Mouse (Mus musculus) heart, postnatal 0 days (tissue): ENCODE results near the gene Rab11a.

Experiments
- CTCF ChIP-seq: IDR thresholded peaks from 2 replicates; pipeline ENCODE4 v1.5.1; 2016; ENCODE audit warnings: antibody characterized with exemption, control low read depth, low read depth
- EP300 ChIP-seq: IDR thresholded peaks from 2 replicates; pipeline ENCODE4 v1.6.1; 2016; ENCODE audit warnings: antibody characterized with exemption, low read depth

DNA sequence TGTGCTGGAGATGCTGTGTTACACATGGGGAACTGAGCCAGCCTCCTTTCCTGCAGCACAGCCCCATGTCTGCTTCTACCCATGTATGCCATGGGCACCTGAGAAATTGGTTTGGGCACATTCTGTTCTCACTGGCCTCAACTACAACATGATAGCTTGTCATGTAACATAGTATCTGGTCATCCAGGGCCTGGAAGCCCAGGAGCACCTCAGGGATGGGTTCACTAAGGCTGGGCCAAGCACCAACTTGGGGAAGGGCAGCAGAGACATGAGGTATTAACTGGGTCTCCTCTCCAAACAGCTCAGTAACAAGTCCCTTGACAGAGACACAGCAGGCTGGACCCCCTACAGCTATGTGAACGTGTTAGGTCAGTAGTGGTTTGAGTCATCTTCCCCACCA, 40.6 kb downstream of the Rab11a start:
- TF ChIP-seq CTCF (no peak), EP300 (no peak)
